Mouse (Mus musculus): ENCODE measurements at regions not wholly inside any gene's neighbourhood (a gene's known extent, or its start where the extent isn't known, plus 50 kb on each side); places are given as distances from the start of the nearest gene placed in this dataset.

DNA sequence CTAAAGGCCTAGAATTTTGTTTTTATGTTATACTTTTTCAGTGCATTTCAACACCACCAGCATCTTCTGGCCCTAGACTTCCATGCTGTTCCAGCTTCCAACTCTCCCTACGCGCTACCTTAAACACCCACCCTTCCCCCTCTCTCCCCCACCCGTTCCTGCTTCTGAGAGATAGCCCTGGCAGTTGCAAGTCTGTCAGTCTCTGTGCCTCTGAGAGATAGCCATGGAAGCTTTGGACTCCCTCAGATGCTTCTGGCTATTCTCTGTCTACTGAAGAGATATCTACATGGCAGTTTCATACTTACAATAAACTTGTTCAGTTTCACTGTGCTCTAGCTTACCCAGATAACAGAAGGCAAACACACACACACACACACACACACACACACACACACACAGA lies 252.3 kb upstream of the H2al1a start:
- no peak for TF ChIP-seq CTCF (conservative IDR thresholded peaks at IDR 0.05; ENCODE audit: insufficient read depth, insufficient read length, low read depth, low read length)
- no peak for TF ChIP-seq POLR2A (IDR thresholded peaks at IDR 0.05; ENCODE audit: low read depth, low read length)
